Comparison of ENCODE assay signal across 8 mouse cellular contexts in the genomic region with DNA sequence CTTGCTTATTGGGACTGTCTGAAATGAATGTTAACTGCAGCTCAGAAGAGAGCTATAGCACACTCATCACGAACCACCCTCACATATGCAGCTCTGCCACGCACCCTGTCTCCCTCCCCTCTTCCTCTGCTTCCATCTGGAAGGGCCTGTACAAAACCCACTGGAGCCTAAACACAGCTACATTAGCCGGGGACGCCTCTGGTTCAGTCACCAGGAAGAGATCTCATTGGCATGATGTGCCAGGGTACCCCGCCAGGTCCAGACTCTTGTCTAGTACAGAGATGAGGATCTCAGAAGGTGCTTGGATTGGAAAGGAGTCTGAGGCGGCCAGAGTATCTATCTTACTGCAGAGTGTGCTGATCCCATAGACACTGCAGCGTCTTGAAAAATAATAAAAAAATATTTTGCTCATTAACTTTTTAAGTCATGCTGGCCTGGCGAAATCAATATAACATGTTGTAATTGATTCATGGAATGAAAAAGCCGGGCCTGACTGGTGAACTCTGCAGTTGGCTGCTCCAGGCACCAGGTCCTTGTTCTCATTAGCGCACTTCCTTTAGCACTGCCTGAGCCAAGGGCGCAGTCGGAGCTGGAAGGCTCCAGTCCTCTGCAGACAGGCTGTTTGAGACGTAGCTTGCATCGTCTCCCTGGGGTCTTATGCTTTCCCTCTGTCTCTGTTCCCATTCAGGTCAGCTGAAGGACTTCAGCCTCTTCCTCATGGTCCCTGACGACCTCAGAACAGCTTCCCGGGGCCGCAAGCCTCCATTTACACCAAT. TPM values are rescaled to one million over a fixed set of nuclear protein-coding genes. Genes with fewer than 3 reads are reported as not detected.
DNase-seq lines count a peak whose midpoint lies in the region; ATAC-seq lines count a peak whose summit lies in the region.

No protein-coding gene starts in this region.

- ATAC-seq in megakaryocyte, adult 5-6 weeks (ENCODE audit: poor library complexity, severe bottlenecking): no peak

- intact Hi-C loops in left cerebral cortex, postnatal 4 days (cut with DNase I): no loop called here

- DNase-seq in kidney, postnatal 4 days: peak; percentile 7 to 11
- no peak for DNase-seq in kidney, adult 18-20 months
- peak; percentile 92 for DNase-seq in cerebellum, adult 9-11 months
- DNase-seq in heart, adult 8-10 months (ENCODE audit: low spot score): peak; percentile 28
- DNase-seq in left cerebral cortex, postnatal 4 days: peak; percentile 76
- no peak for DNase-seq in thymus, postnatal 4 days
- DNase-seq in thymus, postnatal 25 days: no peak

RNA-seq across cellular contexts. Expression of gene Lrrtm3, which starts 50.1 kb away (rescaled TPM):
- under 1 TPM in 3 of 4 experiments, not detected in 1; 0.16 to 0.60 (median 0.50) TPM for total RNA-seq in heart, adult 8-10 months (2022)
- total RNA-seq in left cerebral cortex, postnatal 4 days (2021): 10 to 100 TPM; 39.5 to 45.9 TPM
- total RNA-seq in megakaryocyte, adult 5-6 weeks (2015): not detected in 2 replicates
- total RNA-seq in megakaryocyte, adult 5-6 weeks (2017): not detected in 2 replicates

Comparison
In these comparisons a context has a peak if more than half of its experiments do, and no peak if none do; other contexts are left out.
1. DNase-seq: peak in kidney, postnatal 4 days (2 of 2), cerebellum, adult 9-11 months (single experiment), heart, adult 8-10 months (single experiment) and left cerebral cortex, postnatal 4 days (single experiment); none in kidney, adult 18-20 months (single experiment), thymus, postnatal 4 days (single experiment) and thymus, postnatal 25 days (single experiment).
2. RNA of gene Lrrtm3, which starts 50.1 kb away (total RNA-seq): 39.5 to 45.9 TPM in left cerebral cortex, postnatal 4 days; 0.16 to 0.60 TPM in heart, adult 8-10 months and not detected in megakaryocyte, adult 5-6 weeks; every median in the first group is over 10 times any median in the second.